Mouse (Mus musculus) neural tube, embryonic 11.5 days (tissue): ENCODE results near the gene Olfr530. TPM values are rescaled to one million over a fixed set of nuclear protein-coding genes. Genes with fewer than 3 reads are reported as not detected.

Source experiments
- ATAC-seq: fragments of 200-750 bp; cut with Nextera tagmentation; 2 replicates; pipeline ENCODE4 v1.8.0; 2017; ENCODE audit warnings: moderate number of reproducible peaks, mild to moderate bottlenecking, moderate TSS enrichment, moderate library complexity; ENCODE audit not compliant: insufficient read depth, low FRiP score, low TSS enrichment
- DNase-seq: peaks from one replicate; pipeline ENCODE4 v3.0.0-alpha.2; 2015; ENCODE audit warnings: low spot score
- H3K27ac ChIP-seq: fragments of 300-500 bp; sonication (generic); 2 replicates; pipeline ENCODE4 v1.5.1; 2014; ENCODE audit warnings: low read depth, mild to moderate bottlenecking, low read length
- H3K27me3 ChIP-seq: fragments of 300-500 bp; sonication (generic); 2 replicates; pipeline ENCODE4 v1.6.1; 2014; ENCODE audit warnings: mild to moderate bottlenecking, low read length, mixed read lengths; ENCODE audit not compliant: control insufficient read depth, insufficient read depth
- H3K36me3 ChIP-seq: fragments of 300-500 bp; sonication (generic); 2 replicates; pipeline ENCODE4 v1.6.1; 2014; ENCODE audit warnings: mild to moderate bottlenecking, low read length, moderate library complexity, mixed read lengths; ENCODE audit not compliant: control insufficient read depth, insufficient read depth
- H3K4me1 ChIP-seq: fragments of 300-500 bp; sonication (generic); 2 replicates; pipeline ENCODE4 v1.6.1; 2014; ENCODE audit warnings: low read length, mixed read lengths; ENCODE audit not compliant: control insufficient read depth, insufficient read depth
- H3K4me2 ChIP-seq: fragments of 300-500 bp; sonication (generic); 2 replicates; pipeline ENCODE4 v1.6.1; 2014; ENCODE audit warnings: low read depth, mild to moderate bottlenecking, moderate library complexity
- H3K4me3 ChIP-seq: fragments of 300-500 bp; sonication (generic); 2 replicates; pipeline ENCODE4 v1.5.1; 2014; ENCODE audit warnings: low read depth, low read length
- H3K9ac ChIP-seq: fragments of 300-500 bp; sonication (generic); 2 replicates; pipeline ENCODE4 v1.6.1; 2014; ENCODE audit warnings: mild to moderate bottlenecking, low read length
- H3K9me3 ChIP-seq: fragments of 300-500 bp; sonication (generic); 2 replicates; pipeline ENCODE4 v1.6.1; 2016; ENCODE audit warnings: low read length; ENCODE audit not compliant: control insufficient read depth
- WGBS: fragments of 180-500 bp; shearing (Covaris S2); extraction: QIAGEN DNeasy Blood & Tissue Kit; methylation state at CpG from one replicate; pipeline ENCODE4 v1.1.7; 2014; 5-methylcytosine and 5-hydroxymethylcytosine counted together
- polyA plus RNA-seq: library from polyadenylated mRNA; unstranded; fragments of >200 nt; fragmentation: Nextera tagmentation; extraction: Ambion mirVana; gene quantifications from 2 replicates; pipeline ENCODE4 v1.2.1, GENCODE M21; 2014

Gene Olfr530
- not detected in 2 replicates for polyA plus RNA-seq

- Histone ChIP-seq H3K27me3 (no peaks in the 10 kb centered on the region), H3K36me3 (no peaks in the 10 kb centered on the region), H3K4me1 (no peaks in the 10 kb centered on the region), H3K4me3 (no peak within 1 kb of the TSS), H3K9ac (no peak within 1 kb of the TSS), H3K9me3 (no peaks in the 10 kb centered on the region), H3K4me2 (no peak within 1 kb of the TSS), H3K27ac (no peak within 1 kb of the TSS)
- DNase-seq (no peak), ATAC-seq (no peak)
- 43% methylated on average over 1 of the region's 1 CpGs for WGBS
Observed at GRCm38 (mm10) chr7:140376231-140376630, at the start of gene Olfr530. Olfr530 (minus strand) TSS chr7:140376331.

- DNase-seq: no peak
- Histone ChIP-seq H3K4me1 (no peaks in the 10 kb centered on the region), H3K4me2 (no peak within 1 kb of the TSS), H3K4me3 (no peak within 1 kb of the TSS), H3K9ac (no peak within 1 kb of the TSS), H3K27me3 (no peaks in the 10 kb centered on the region), H3K9me3 (no peaks in the 10 kb centered on the region), H3K27ac (no peak within 1 kb of the TSS), H3K36me3 (no peaks in the 10 kb centered on the region)
- 97% methylated on average over 1 of the region's 1 CpGs for WGBS
- no peak for ATAC-seq
Observed at GRCm38 (mm10) chr7:140421539-140421938, 45.4 kb upstream of the Olfr530 start, which contains the start of gene Olfr532. Olfr532 (minus strand) TSS chr7:140421639.

- Histone ChIP-seq H3K9me3 (no peaks in the 10 kb centered on the region), H3K27me3 (no peaks in the 10 kb centered on the region), H3K4me3 (no peak within 1 kb of the TSS), H3K4me1 (no peaks in the 10 kb centered on the region), H3K27ac (no peak within 1 kb of the TSS), H3K9ac (no peak within 1 kb of the TSS), H3K36me3 (no peaks in the 10 kb centered on the region), H3K4me2 (no peak within 1 kb of the TSS)
- ATAC-seq: no peak
- DNase-seq: no peak
- WGBS: 75% methylated on average over 1 of the region's 1 CpGs
Observed at GRCm38 (mm10) chr7:140402818-140403217, 26.7 kb upstream of the Olfr530 start, which contains the start of gene Olfr531. Olfr531 (minus strand) TSS chr7:140402918.

GRCm38 (mm10) chr7:140376911-140377310 lies 780 bp upstream of the Olfr530 start:
- no peak overlapping the region for H3K4me3 ChIP-seq
- no peaks in the 10 kb centered on the region for H3K27me3 ChIP-seq
- DNase-seq (no peak), ATAC-seq (no peak)
- H3K36me3 ChIP-seq: no peaks in the 10 kb centered on the region
- H3K9ac ChIP-seq: no peak overlapping the region
- H3K27ac ChIP-seq: no peak overlapping the region
- H3K4me1 ChIP-seq: no peaks in the 10 kb centered on the region
- 94% methylated on average over 2 of the region's 2 CpGs for WGBS
- no peaks in the 10 kb centered on the region for H3K9me3 ChIP-seq
- no peak overlapping the region for H3K4me2 ChIP-seq

GRCm38 (mm10) chr7:140374300-140374699 lies 1.8 kb downstream of the Olfr530 start:
- ATAC-seq: no peak
- no peak overlapping the region for H3K4me3 ChIP-seq
- no peaks in the 10 kb centered on the region for H3K9me3 ChIP-seq
- H3K36me3 ChIP-seq: no peaks in the 10 kb centered on the region
- H3K4me2 ChIP-seq: no peak overlapping the region
- WGBS: 84% methylated on average over 4 of the region's 4 CpGs
- no peak overlapping the region for H3K9ac ChIP-seq
- DNase-seq: no peak
- no peaks in the 10 kb centered on the region for H3K27me3 ChIP-seq
- H3K4me1 ChIP-seq: no peaks in the 10 kb centered on the region
- H3K27ac ChIP-seq: no peak overlapping the region

GRCm38 (mm10) chr7:140361571-140361970 lies 14.6 kb downstream of the Olfr530 start, which contains the start of gene Olfr60:
Olfr60 (minus strand) TSS chr7:140361671.
- DNase-seq: no peak
- no peaks in the 10 kb centered on the region for H3K4me1 ChIP-seq
- no peak within 1 kb of the TSS for H3K4me3 ChIP-seq
- whole genome bisulfite sequencing: 78% methylated on average over 3 of the region's 3 CpGs
- H3K27ac ChIP-seq: no peak within 1 kb of the TSS
- H3K9ac ChIP-seq: no peak within 1 kb of the TSS
- no peaks in the 10 kb centered on the region for H3K27me3 ChIP-seq
- H3K4me2 ChIP-seq: no peak within 1 kb of the TSS
- no peaks in the 10 kb centered on the region for H3K36me3 ChIP-seq
- no peak for ATAC-seq
- H3K9me3 ChIP-seq: no peaks in the 10 kb centered on the region

GRCm38 (mm10) chr7:140333717-140334116 lies 42.4 kb downstream of the Olfr530 start, which contains the start of gene Olfr527:
Olfr527 (plus strand) TSS chr7:140334017.
- H3K9ac ChIP-seq: no peak within 1 kb of the TSS
- no peak within 1 kb of the TSS for H3K27ac ChIP-seq
- WGBS: 77% methylated on average over 2 of the region's 2 CpGs
- no peak within 1 kb of the TSS for H3K4me2 ChIP-seq
- DNase-seq: no peak
- H3K36me3 ChIP-seq: no peaks in the 10 kb centered on the region
- ATAC-seq: no peak
- H3K4me1 ChIP-seq: no peaks in the 10 kb centered on the region
- H3K27me3 ChIP-seq: no peaks in the 10 kb centered on the region
- H3K9me3 ChIP-seq: no peaks in the 10 kb centered on the region
- no peak within 1 kb of the TSS for H3K4me3 ChIP-seq

- no peaks in the 10 kb centered on the region for H3K36me3 ChIP-seq
- H3K9ac ChIP-seq: no peak overlapping the region
- DNase-seq (no peak), ATAC-seq (no peak)
- H3K4me2 ChIP-seq: no peak overlapping the region
- H3K9me3 ChIP-seq: no peaks in the 10 kb centered on the region
- no peak overlapping the region for H3K4me3 ChIP-seq
- no peaks in the 10 kb centered on the region for H3K27me3 ChIP-seq
- H3K4me1 ChIP-seq: no peaks in the 10 kb centered on the region
- WGBS: 53% methylated on average over 1 of the region's 1 CpGs
- H3K27ac ChIP-seq: no peak overlapping the region
Observed at GRCm38 (mm10) chr7:140329766-140330304, 46.3 kb downstream of the Olfr530 start.
